Mouse (Mus musculus): Measurements from ENCODE around the gene Rab11b.

- TF ChIP-seq CTCF (IDR thresholded peaks at IDR 0.05; ENCODE audit: low read depth, low read length) (no peak), POLR2A (IDR thresholded peaks at IDR 0.05; ENCODE audit: insufficient read depth, low read length) (no peak)
Observed at GRCm38 (mm10) chr17:33729215-33729614, 31.1 kb downstream of the Rab11b start.
